Mouse (Mus musculus) limb, embryonic 12.5 days (tissue): ENCODE measurements around the gene Ecel1. TPM values are rescaled to one million over a fixed set of nuclear protein-coding genes. Genes with fewer than 3 reads are reported as not detected.

Experiments used
- ATAC-seq: fragments of 200-750 bp; cut with Nextera tagmentation; 2 replicates; pipeline ENCODE4 v1.8.0; 2017; ENCODE audit warnings: low read depth, moderate TSS enrichment; ENCODE audit not compliant: insufficient number of reproducible peaks, insufficient read depth, low FRiP score, low TSS enrichment
- H3K27ac ChIP-seq: fragments of 300-500 bp; sonication (generic); 2 replicates; pipeline ENCODE4 v1.5.1; 2016; ENCODE audit warnings: mild to moderate bottlenecking, moderate library complexity
- H3K27me3 ChIP-seq: fragments of 300-500 bp; sonication (generic); 2 replicates; pipeline ENCODE4 v1.6.1; 2016; ENCODE audit warnings: mild to moderate bottlenecking, moderate library complexity
- H3K36me3 ChIP-seq: fragments of 300-500 bp; sonication (generic); 2 replicates; pipeline ENCODE4 v1.6.1; 2016; ENCODE audit warnings: mild to moderate bottlenecking, moderate library complexity
- H3K4me1 ChIP-seq: fragments of 300-500 bp; sonication (generic); replicated peaks from 2 replicates; pipeline ENCODE4 v1.6.1; 2016
- H3K4me2 ChIP-seq: fragments of 300-500 bp; sonication (generic); 2 replicates; pipeline ENCODE4 v1.6.1; 2016; ENCODE audit warnings: mild to moderate bottlenecking, moderate library complexity
- H3K4me3 ChIP-seq: fragments of 300-500 bp; sonication (generic); replicated peaks from 2 replicates; pipeline ENCODE4 v1.5.1; 2016; ENCODE audit warnings: mild to moderate bottlenecking
- H3K9ac ChIP-seq: fragments of 300-500 bp; sonication (generic); replicated peaks from 2 replicates; pipeline ENCODE4 v1.6.1; 2016; ENCODE audit warnings: mild to moderate bottlenecking, moderate library complexity
- H3K9me3 ChIP-seq: fragments of 300-500 bp; sonication (generic); 2 replicates; pipeline ENCODE4 v1.6.1; 2016; ENCODE audit warnings: mild to moderate bottlenecking, moderate library complexity
- WGBS: fragments of 180-500 bp; shearing (Covaris S2); methylation state at CpG from one replicate; pipeline ENCODE4 v1.1.7; 2016; 5-methylcytosine and 5-hydroxymethylcytosine counted together
- polyA plus RNA-seq: library from polyadenylated mRNA; unstranded; fragments of >200 nt; fragmentation: Nextera tagmentation; extraction: Ambion mirVana; gene quantifications from 2 replicates; pipeline ENCODE4 v1.2.1, GENCODE M21; 2016

The Ecel1 gene
- 0.29 and 0.56 TPM in 2 replicates for polyA plus RNA-seq

DNA sequence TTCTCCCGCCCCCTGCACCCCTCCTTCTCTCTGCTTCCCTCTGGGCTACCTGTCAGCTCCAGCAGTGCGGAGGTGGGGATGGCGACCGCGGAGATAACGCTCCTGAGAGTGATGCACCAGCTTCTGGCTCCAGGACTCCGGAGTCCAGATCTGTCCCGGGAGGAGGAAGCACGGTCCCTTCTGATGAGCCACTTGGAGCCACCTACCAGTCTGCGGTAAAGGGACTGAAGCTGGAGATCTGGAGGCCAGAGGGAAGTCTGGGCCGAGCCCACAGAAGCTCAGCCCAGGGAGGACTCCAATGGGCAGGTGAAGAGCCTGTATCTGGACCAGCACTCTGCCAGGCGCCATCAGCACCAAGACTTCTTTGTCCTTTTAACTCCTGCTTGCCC, at the start of gene Ecel1:
Ecel1 (minus strand) TSS at position 323 of the 389 bp plus-strand sequence.
- Histone ChIP-seq H3K4me1 (peaks cover 22% of the 10 kb centered on the region), H3K9me3 (no peaks in the 10 kb centered on the region), H3K4me2 (peak within 1 kb of the TSS; percentile 73), H3K9ac (no peak within 1 kb of the TSS; the same call in 1 of the 2 replicates), H3K36me3 (no peaks in the 10 kb centered on the region), H3K27me3 (peaks cover 98% of the 10 kb centered on the region), H3K27ac (no peak within 1 kb of the TSS), H3K4me3 (peak within 1 kb of the TSS; percentile 45)
- 3% methylated on average over 12 of the region's 12 CpGs for WGBS
- ATAC-seq, result no peak

DNA sequence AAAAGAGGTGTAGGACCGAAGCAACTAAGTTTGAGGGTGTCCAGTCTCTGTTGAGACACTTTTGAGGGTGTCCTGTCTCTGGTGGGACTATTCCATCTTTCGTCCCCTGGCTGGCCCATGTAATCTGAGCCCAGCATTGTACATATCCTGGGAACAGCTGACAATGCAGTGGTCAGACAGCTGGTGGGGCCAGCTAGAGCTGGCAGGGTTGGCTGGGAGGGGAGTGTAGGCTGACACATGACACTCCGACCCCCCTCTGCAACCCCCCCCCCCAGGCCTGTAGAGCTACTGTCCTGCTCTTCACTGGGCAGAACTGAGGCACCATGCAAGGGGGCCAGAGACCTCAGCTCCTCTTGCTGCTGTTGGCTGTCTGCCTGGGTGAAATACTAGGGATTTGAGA, 49.2 kb upstream of the Ecel1 start:
- no peak overlapping the region for H3K4me3 ChIP-seq
- no peak overlapping the region for H3K27ac ChIP-seq
- no peaks in the 10 kb centered on the region for H3K36me3 ChIP-seq
- H3K27me3 ChIP-seq, result peaks cover 49% of the 10 kb centered on the region
- peak; percentile 54; the same call in 1 of the 2 replicates for ATAC-seq
- H3K9me3 ChIP-seq, result no peaks in the 10 kb centered on the region
- peak overlapping the region; percentile 9; the same call in 1 of the 2 replicates for H3K9ac ChIP-seq
- 42% methylated on average over 3 of the region's 3 CpGs for WGBS
- H3K4me1 ChIP-seq, result peaks cover 6% of the 10 kb centered on the region
- H3K4me2 ChIP-seq, result no peak overlapping the region

DNA sequence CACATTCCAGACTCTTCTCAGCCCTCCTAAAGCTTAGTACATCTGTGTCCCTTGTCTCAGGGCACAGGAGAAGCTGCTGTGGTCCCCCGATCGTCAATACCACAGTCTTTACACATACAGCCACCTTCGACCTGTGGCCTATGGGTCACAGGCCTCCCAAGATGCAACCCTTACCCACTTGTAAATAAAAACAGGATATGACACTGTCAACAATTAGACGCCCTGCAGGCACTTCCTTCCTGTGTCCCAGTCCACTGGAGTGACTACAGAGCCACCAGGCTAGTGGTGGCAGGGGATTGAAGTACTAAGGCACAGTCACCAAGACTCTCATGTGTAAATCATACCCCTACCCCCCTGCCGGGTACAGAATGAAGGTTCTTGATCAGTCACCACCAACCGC, 48.7 kb upstream of the Ecel1 start:
- Histone ChIP-seq H3K9ac (no peak overlapping the region), H3K9me3 (no peaks in the 10 kb centered on the region), H3K27me3 (peaks cover 49% of the 10 kb centered on the region), H3K4me2 (no peak overlapping the region), H3K36me3 (no peaks in the 10 kb centered on the region), H3K4me3 (no peak overlapping the region), H3K27ac (no peak overlapping the region), H3K4me1 (peaks cover 6% of the 10 kb centered on the region)
- WGBS, result 43% methylated on average over 6 of the region's 6 CpGs
- no peak for ATAC-seq

- Histone ChIP-seq H3K36me3 (no peaks in the 10 kb centered on the region), H3K4me3 (no peak within 1 kb of the TSS), H3K9me3 (no peaks in the 10 kb centered on the region), H3K9ac (no peak within 1 kb of the TSS), H3K27me3 (peaks cover 49% of the 10 kb centered on the region), H3K27ac (0 out of 2 replicates have a peak within 1 kb of the TSS, but pooled peaks have one; percentile 23), H3K4me2 (no peak within 1 kb of the TSS), H3K4me1 (peaks cover 6% of the 10 kb centered on the region)
- WGBS, result 83% methylated on average over 7 of the region's 7 CpGs
- no peak for ATAC-seq
These were observed 48.1 kb upstream of the Ecel1 start, which contains the start of gene Chrng for GRCm38 (mm10) chr1:87204465-87204864. TSS of gene Chrng (plus strand) at chr1:87204657.

- WGBS, result 83% methylated on average over 5 of the region's 5 CpGs
- no peak for ATAC-seq
- Histone ChIP-seq H3K36me3 (no peaks in the 10 kb centered on the region), H3K4me2 (no peak overlapping the region), H3K4me3 (no peak overlapping the region), H3K9me3 (no peaks in the 10 kb centered on the region), H3K27ac (no peak overlapping the region), H3K4me1 (peaks cover 6% of the 10 kb centered on the region), H3K27me3 (peaks cover 43% of the 10 kb centered on the region), H3K9ac (no peak overlapping the region)
These were observed 47.5 kb upstream of the Ecel1 start for GRCm38 (mm10) chr1:87203779-87204178.

DNA sequence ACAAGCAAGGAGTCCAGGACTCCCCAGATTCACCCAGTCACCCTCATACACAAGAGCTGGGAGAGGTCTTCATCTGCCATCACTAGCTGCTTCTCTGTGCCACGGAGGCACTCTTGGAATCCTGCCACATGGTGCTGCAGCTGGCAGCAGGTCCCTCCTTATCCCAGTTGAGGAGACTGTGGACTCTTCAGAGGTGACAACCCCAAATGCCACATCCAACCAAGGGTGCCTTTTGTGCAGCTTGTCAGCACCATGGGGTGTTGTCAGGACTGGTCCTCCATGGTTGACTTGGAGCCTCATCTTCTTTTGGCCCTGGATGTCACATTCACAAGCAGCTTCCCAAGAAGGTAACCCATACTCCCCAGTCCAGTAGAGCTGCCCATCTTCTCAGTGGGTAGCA, 45.5 kb upstream of the Ecel1 start:
- no peak overlapping the region for H3K4me3 ChIP-seq
- no peaks in the 10 kb centered on the region for H3K36me3 ChIP-seq
- 68% methylated on average over 1 of the region's 1 CpGs for WGBS
- no peak overlapping the region for H3K27ac ChIP-seq
- no peaks in the 10 kb centered on the region for H3K9me3 ChIP-seq
- H3K9ac ChIP-seq, result no peak overlapping the region
- H3K4me2 ChIP-seq, result no peak overlapping the region
- no peak for ATAC-seq
- peaks cover 25% of the 10 kb centered on the region for H3K27me3 ChIP-seq
- H3K4me1 ChIP-seq, result peaks cover 6% of the 10 kb centered on the region

GRCm38 (mm10) chr1:87200811-87201210, 44.5 kb upstream of the Ecel1 start:
- no peaks in the 10 kb centered on the region for H3K36me3 ChIP-seq
- no peak overlapping the region for H3K9ac ChIP-seq
- no peak overlapping the region for H3K4me2 ChIP-seq
- no peak overlapping the region for H3K4me3 ChIP-seq
- WGBS, result 56% methylated on average over 2 of the region's 2 CpGs
- peaks cover 2% of the 10 kb centered on the region; the same call in 1 of the 2 replicates for H3K4me1 ChIP-seq
- H3K9me3 ChIP-seq, result no peaks in the 10 kb centered on the region
- no peak overlapping the region for H3K27ac ChIP-seq
- no peak for ATAC-seq
- peaks cover 15% of the 10 kb centered on the region; the same call in 1 of the 2 replicates for H3K27me3 ChIP-seq

DNA sequence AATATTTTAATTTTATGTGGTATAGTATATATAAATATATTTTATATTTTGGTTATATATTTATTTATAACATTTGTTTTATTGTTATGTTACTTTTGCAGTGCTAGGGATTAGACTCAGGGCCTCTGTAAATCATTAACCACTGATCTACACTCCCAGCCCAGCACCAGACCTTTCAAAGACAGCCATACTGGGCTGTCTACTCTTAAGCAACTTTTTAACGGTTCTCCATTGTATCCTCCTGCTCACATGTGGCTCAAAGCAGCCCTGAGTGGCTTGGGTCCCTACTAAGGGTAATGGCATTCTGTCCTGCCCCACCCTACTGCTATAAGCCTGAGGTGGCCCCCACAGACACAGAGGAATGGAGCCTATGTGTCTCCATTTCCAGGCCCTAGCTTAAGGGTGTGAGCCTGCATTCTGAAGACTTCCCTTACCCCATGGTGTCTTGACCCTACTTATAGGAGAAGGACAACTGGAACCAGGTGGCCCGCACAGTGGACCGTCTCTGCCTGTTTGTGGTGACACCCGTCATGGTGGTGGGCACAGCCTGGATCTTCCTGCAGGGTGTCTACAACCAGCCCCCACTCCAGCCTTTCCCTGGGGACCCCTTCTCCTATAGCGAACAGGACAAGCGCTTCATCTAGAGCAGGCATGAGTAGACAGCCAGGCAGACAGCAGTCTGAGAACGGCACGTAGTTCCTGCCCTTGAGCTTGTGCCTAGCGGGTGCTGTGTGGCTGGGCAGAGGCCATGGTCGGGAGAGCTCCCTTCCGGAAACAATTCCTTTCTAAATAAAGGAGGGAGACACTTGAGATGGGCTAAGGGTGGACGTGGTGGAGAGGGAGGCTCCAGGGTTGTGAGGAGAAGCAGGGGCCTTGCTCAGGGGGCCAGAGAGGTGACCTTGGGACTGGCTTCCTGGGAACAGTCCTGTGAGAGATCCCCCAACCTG, 42.1 kb upstream of the Ecel1 start:
- H3K9ac ChIP-seq, result 0 out of 2 replicates have a peak overlapping the region, but pooled peaks have one; percentile 18
- ATAC-seq, result no peak
- no peak overlapping the region for H3K4me3 ChIP-seq
- no peaks in the 10 kb centered on the region for H3K4me1 ChIP-seq
- no peaks in the 10 kb centered on the region for H3K9me3 ChIP-seq
- no peaks in the 10 kb centered on the region for H3K36me3 ChIP-seq
- H3K27me3 ChIP-seq, result peaks cover 4% of the 10 kb centered on the region; the same call in 1 of the 2 replicates
- H3K27ac ChIP-seq, result no peak overlapping the region
- 80% methylated on average over 12 of the region's 12 CpGs for WGBS
- H3K4me2 ChIP-seq, result no peak overlapping the region

GRCm38 (mm10) chr1:87197296-87197695, 41.0 kb upstream of the Ecel1 start:
- Histone ChIP-seq H3K36me3 (no peaks in the 10 kb centered on the region), H3K4me1 (no peaks in the 10 kb centered on the region), H3K9ac (no peak overlapping the region), H3K27me3 (no peaks in the 10 kb centered on the region), H3K4me3 (no peak overlapping the region), H3K27ac (no peak overlapping the region), H3K4me2 (no peak overlapping the region), H3K9me3 (no peaks in the 10 kb centered on the region)
- ATAC-seq, result no peak
- WGBS, result 83% methylated on average over 9 of the region's 9 CpGs

DNA sequence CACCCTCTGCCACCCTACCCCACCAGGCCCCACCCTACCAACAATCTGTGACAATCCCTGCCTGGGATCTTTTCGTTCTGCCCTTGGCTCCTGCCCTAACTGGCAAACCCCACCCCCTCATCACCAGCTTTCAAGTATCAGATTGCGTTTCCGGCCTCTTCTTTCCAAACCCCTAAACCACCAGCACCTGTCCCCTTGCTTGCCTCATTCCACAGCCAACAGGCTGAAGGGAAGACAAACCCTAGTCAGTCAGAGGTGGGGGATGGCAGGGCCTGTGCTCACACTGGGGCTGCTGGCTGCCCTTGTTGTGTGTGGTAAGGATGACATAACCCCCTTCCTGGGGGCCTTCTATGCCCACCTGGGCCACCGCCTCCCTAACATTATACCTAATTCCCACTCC, 34.1 kb upstream of the Ecel1 start, which contains the start of gene Chrnd:
Chrnd (plus strand) TSS at position 179 of the 400 bp plus-strand sequence.
- Histone ChIP-seq H3K27ac (no peak within 1 kb of the TSS), H3K9ac (no peak within 1 kb of the TSS), H3K4me2 (no peak within 1 kb of the TSS), H3K4me1 (peaks cover 16% of the 10 kb centered on the region; the same call in 1 of the 2 replicates), H3K4me3 (no peak within 1 kb of the TSS), H3K9me3 (no peaks in the 10 kb centered on the region), H3K36me3 (no peaks in the 10 kb centered on the region), H3K27me3 (peaks cover 45% of the 10 kb centered on the region)
- no peak for ATAC-seq
- 23% methylated on average over 4 of the region's 4 CpGs for WGBS

GRCm38 (mm10) chr1:87187037-87187355, 30.7 kb upstream of the Ecel1 start:
- peak overlapping the region; percentile 54 for H3K4me3 ChIP-seq
- H3K36me3 ChIP-seq, result no peaks in the 10 kb centered on the region
- under 1% methylated on average over 15 of the region's 15 CpGs for WGBS
- peaks cover 16% of the 10 kb centered on the region; the same call in 1 of the 2 replicates for H3K4me1 ChIP-seq
- peak; percentile 27; the same call in 1 of the 2 replicates for ATAC-seq
- peak overlapping the region; percentile 64 for H3K9ac ChIP-seq
- H3K4me2 ChIP-seq, result peak overlapping the region; percentile 71
- no peak overlapping the region for H3K27ac ChIP-seq
- H3K27me3 ChIP-seq, result peaks cover 79% of the 10 kb centered on the region
- H3K9me3 ChIP-seq, result no peaks in the 10 kb centered on the region
